Mouse (Mus musculus): ENCODE data around the gene Prss23.

DNA sequence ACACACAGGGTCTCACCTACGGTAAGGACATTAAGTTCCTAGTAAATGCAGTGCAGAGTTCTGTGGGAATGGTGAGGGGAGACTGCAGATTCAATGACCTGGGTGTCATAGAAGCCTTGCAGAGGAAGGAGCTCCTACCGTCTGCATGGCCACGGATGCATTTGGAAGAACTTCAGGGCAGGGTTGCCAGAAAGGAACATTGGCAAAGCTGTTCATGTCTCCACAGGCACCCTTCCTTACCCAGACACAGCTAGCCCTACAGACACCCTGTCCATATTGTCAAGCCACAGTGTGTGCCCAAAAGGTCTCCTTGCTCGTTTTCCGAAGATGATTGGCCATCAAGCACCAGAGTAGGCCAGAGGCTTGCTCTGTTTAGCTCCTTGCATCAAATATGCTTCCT lies 30.1 kb upstream of the Prss23 start:
- TF ChIP-seq ZC3H11A (IDR thresholded peaks at IDR 0.05; ENCODE audit: low read depth, low read length), result no peak
- no peak for TF ChIP-seq USF1 (IDR thresholded peaks at IDR 0.05; ENCODE audit: low read depth, low read length)
- TF ChIP-seq CTCF (IDR thresholded peaks at IDR 0.05 in 2 of 3, conservative IDR thresholded peaks at IDR 0.05 in 1 of 3; ENCODE audit: control insufficient read depth in 1 of 3, insufficient read depth in 1 of 3, low read depth in 2 of 3, low read length in 3 of 3, poor library complexity in 1 of 3, severe bottlenecking in 1 of 3), result no peak
- no peak for TF ChIP-seq POLR2A (IDR thresholded peaks at IDR 0.05; ENCODE audit: control insufficient read depth in 1 of 2, insufficient read depth in 1 of 2, low read depth in 1 of 2, low read length in 2 of 2, poor library complexity in 1 of 2)
- no peak for TF ChIP-seq TAL1 (IDR thresholded peaks at IDR 0.05; ENCODE audit: low read length)
- TF ChIP-seq MEF2A (IDR thresholded peaks at IDR 0.05; ENCODE audit: extremely low read depth, insufficient replicate concordance, low read depth, low read length, poor library complexity, severe bottlenecking), result no peak
- no peak for TF ChIP-seq GATA1 (IDR thresholded peaks at IDR 0.05; ENCODE audit: low read depth, low read length)
- TF ChIP-seq RAD21 (IDR thresholded peaks at IDR 0.05; ENCODE audit: low read depth, low read length), result no peak
- TF ChIP-seq TCF12 (IDR thresholded peaks at IDR 0.05; ENCODE audit: low read depth, low read length), result no peak

Measured in MEL (cell line).